Mouse (Mus musculus): Measurements from ENCODE around the gene Gm11127.
"Not testable (repeated sequence)": the region's sequence is repeated elsewhere in the genome, so short reads cannot be mapped to it uniquely, and the experiment has no call there.

The Gm11127 gene

DNA sequence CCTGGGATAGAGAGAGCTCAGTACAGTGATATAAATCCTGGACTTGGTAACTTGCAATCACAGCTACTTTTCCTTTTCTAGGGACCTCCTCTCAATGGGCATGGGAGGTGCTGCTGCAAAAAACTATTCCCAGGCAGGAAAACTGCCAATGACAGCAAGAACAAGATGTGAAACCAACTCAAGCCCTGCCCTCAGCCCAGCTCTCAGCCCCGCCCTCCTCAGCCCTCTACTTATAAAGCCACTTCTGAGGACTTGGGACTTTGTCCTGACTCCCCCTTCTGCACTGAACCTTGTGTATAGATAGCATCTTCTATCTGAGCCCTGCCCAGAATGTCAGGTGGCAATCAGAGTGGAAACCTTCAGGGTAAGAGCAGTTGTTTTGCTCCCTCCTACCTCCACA is at the start of gene Gm11127:
TSS of gene Gm11127 (minus strand) at position 10 of the 400 bp plus-strand sequence.
- not testable (repeated sequence) for DNase-seq (ENCODE audit: extremely low spot score, low read depth, low spot score)

DNA sequence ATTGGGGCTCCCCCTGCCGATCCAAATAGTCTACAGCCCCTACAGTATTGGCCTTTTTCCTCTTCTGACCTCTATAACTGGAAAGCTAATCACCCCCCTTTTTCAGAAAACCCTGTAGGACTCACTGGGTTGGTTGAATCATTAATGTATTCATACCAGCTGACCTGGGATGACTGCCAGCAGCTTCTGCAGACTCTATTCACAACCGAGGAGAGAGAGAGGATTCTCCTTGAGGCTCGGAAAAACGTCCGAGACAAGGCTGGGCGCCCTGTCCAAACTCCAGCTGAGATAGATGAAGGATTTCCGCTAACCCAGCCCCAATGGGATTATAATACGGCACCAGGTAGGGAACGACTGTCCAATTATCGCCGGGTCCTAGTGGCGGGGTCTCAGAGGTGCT is 43.9 kb upstream of the Gm11127 start:
- not testable (repeated sequence) for DNase-seq (ENCODE audit: extremely low spot score, low read depth, low spot score)

- DNase-seq (ENCODE audit: extremely low spot score, low read depth, low spot score) = not testable (repeated sequence)
Observed at GRCm38 (mm10) chr17:36099603-36100002, 41.4 kb upstream of the Gm11127 start.

- DNase-seq (ENCODE audit: extremely low spot score, low read depth, low spot score) = no peak
Observed at GRCm38 (mm10) chr17:36093936-36094335, 35.8 kb upstream of the Gm11127 start.

DNA sequence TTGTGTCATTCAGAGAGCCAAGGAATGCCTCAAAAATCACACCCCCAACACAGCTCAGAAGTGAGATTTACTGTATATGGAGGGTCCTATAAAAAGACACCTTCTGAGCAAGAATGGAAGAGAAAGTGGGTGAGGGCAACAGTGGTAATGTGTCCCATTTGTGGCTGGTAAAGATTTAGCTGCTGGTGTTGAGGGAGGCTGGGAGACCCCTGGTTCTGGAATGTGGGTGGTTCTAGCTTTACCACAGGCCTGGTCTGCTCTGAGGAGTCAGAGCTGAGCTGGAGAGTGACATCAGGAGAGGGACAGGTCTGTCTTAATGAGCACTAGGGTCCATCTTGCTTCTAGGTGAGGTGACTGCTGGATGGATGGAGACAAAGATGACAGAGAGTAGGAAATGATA is 34.3 kb upstream of the Gm11127 start:
- not testable (repeated sequence) for DNase-seq (ENCODE audit: extremely low spot score, low read depth, low spot score)

DNA sequence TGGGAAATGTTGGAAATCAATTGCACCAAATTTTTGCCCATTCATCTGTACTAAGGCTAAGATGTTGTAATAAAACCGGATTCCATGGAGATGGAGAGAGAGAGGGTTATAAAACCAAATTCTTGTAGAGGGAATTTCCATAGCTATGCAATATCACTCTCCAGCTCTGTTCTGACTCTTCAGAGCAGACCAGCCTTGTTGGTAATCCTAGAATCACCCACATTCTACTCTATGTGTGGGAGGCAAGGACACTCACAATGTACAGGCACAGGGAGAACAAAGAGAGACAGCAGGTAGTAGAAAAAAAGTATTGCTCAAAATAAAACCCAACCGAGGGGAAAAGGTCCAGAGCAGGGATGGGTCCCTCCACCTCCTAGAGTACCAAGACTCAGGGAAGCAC is 33.8 kb upstream of the Gm11127 start:
- DNase-seq (ENCODE audit: extremely low spot score, low read depth, low spot score) = not testable (repeated sequence)

- not testable (repeated sequence) for DNase-seq (ENCODE audit: extremely low spot score, low read depth, low spot score)
Observed at GRCm38 (mm10) chr17:36085976-36086375, 27.8 kb upstream of the Gm11127 start.

- no peak for DNase-seq (ENCODE audit: extremely low spot score, low read depth, low spot score)
Observed at GRCm38 (mm10) chr17:36083870-36084451, 25.8 kb upstream of the Gm11127 start.

GRCm38 (mm10) chr17:36083266-36083869 is 25.2 kb upstream of the Gm11127 start:
- DNase-seq (ENCODE audit: extremely low spot score, low read depth, low spot score) = peak; percentile 5

- DNase-seq (ENCODE audit: extremely low spot score, low read depth, low spot score) = not testable (repeated sequence)
Observed at GRCm38 (mm10) chr17:36082519-36083232, 24.5 kb upstream of the Gm11127 start.

DNA sequence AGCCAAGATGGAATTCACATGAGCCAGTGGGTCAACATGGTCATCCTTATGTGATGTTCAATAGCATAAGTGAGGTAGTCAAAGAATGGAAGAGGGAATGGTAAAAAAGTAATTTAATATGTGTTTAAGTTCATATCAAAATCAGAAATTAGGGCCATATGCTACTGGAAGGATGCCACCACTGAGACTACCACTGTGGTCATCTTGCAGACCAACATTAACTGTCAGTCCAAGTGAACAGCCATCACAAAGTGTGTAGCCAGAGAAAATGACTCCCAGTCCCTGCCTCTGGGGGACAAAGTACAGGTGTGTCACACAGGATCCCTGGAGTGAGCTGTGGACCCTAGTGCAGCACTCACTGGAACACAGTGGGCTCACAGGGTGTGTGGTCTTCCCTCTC is 23.7 kb upstream of the Gm11127 start:
- not testable (repeated sequence) for DNase-seq (ENCODE audit: extremely low spot score, low read depth, low spot score)

DNA sequence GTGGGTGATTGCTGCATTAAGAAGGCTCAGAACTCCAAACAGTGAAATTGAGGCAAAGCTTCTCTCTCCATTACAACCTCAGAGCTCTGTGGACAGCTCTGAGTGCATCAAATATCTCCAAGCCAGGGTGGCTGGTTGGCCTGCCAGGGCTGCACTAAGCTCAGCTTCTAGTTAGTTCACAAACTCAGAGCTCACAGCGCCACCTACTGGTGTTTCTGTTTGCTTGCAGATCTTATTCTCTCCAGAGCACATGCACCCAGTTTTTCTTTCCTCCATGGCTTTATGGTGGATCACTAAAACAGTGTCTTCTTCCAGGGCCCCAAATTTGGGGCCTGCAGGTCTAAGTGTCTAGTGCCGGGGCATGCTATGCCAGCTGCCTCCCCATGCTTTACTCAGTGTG is 2.7 kb upstream of the Gm11127 start:
- DNase-seq (ENCODE audit: extremely low spot score, low read depth, low spot score) = peak; percentile 89

DNA sequence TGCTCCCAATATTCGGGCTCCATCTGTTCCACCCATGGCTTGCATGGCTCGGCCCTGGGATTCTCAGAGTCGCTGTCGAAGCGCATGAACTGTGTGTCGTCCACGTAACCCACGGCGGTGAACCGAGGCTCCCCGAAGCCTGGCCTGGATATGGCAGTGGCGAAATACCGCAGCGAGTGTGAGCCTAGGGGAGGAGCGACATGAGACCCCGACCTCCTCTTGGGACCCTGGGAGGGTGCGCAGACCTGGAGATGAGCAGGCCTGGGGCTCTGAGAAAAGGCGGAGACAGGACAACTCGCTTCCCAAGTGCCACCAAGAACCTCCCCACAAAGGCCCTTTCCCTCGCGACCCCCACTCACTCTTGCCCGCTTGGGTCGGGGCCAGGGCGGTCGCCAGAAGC is 244 bp downstream of the Gm11127 start:
- not testable (repeated sequence) for DNase-seq (ENCODE audit: extremely low spot score, low read depth, low spot score)

DNA sequence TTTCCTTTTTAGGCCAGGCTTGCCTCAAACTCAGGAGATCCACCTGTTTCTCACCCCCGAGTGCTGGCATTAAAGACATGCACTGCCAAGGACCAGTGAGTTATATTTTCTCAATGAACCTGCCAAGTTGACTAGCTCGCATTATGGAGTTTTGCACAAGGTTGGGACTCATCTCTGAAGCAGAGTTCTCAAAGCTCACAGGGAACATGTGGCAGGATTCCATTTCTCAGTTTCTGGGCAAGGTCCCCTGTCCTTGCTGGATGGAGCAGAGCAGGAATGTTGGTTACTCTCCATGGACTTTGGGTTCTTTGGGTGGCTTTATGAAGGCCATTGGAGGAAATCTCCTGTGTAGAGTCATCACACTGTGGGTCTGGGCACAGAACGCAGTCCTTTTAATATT is 14.9 kb downstream of the Gm11127 start:
- no peak for DNase-seq (ENCODE audit: extremely low spot score, low read depth, low spot score)

DNA sequence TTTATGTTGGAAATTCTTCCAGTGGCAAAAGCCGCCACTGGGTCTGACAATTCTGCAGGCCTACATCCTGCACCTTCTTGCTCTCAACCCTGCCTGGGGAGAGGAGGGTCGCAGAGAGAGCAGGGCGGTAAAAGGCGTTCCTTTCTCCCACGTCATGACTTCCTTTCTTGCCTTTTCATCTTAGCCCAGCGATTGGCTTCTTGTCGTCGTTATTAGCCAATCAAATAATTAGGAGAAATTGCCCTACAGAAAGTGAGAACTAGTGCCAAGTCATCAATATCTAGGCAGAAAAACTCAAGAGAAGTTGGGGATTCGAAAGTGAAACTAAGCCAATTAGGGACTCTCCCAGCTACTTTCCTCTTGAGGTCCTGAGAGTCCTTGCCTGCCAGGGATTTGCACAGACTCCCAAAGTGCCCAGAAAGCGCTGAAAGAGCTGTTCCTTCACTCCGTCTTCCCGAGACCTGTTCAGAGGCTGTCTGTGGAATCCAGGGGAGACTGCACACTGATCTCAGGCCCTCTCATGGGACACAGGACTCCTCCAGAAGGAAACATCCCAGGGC is 15.5 kb downstream of the Gm11127 start, which contains the start of the genes H2-T22 and Gm6034:
TSS of gene H2-T22 (minus strand) at position 138 of the 560 bp plus-strand sequence.
TSS of gene Gm6034 (plus strand) at position 352 of the 560 bp plus-strand sequence.
- peak; percentile 60 for DNase-seq (ENCODE audit: extremely low spot score, low read depth, low spot score)

DNA sequence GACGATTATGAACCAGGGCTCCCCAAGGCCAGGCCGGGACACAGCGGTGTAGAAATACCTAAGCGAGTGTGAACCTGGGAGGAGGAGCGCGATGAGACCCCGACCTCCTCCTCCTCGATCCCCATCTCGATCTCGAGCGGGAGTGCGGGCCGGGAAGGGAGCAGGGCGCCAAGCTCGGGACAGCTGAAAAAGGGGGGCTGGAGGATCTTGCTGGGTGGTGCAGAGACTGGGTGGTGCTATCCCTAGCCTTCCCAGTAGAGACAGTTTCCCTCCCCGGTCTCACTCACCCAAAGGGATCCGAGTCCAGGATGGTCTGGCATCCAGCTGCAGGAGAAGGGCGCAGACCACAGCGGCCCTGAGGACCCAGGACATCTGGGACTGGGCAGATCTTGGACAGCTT is 16.1 kb downstream of the Gm11127 start:
- DNase-seq (ENCODE audit: extremely low spot score, low read depth, low spot score) = not testable (repeated sequence)

- DNase-seq (ENCODE audit: extremely low spot score, low read depth, low spot score) = not testable (repeated sequence)
Observed at GRCm38 (mm10) chr17:36040604-36041003, 17.6 kb downstream of the Gm11127 start.

GRCm38 (mm10) chr17:36036126-36036525 is 22.0 kb downstream of the Gm11127 start:
- not testable (repeated sequence) for DNase-seq (ENCODE audit: extremely low spot score, low read depth, low spot score)

DNA sequence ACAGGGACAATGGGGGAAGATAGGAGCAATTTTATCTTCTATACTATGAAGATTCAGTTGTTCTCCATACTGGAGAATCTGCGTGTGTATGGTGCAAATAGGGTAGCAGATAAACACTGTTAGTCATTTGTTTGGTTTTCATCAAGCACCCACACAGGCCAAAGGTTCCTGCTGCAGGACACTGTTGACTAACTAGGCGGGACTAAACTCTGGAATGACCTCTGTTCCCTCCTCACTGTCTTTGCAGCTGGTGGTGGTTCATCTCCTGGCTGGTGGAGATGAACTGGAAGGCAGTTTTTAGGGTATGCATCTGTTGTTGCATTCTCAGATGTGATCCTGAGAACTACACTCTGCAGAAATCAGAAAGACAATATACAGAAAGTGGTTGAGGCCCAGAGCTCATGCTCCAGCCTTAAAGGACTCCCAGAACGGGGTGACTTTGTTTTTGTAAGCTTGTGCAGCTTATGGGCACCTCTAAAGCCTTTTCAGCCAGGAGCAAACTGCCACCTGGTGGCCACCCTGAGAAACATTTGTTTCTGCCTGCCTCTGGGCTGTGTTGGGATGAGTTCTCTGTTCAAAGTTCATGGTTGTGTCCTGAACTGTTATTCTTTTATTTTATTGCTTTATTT is 23.0 kb downstream of the Gm11127 start:
- not testable (repeated sequence) for DNase-seq (ENCODE audit: extremely low spot score, low read depth, low spot score)

DNA sequence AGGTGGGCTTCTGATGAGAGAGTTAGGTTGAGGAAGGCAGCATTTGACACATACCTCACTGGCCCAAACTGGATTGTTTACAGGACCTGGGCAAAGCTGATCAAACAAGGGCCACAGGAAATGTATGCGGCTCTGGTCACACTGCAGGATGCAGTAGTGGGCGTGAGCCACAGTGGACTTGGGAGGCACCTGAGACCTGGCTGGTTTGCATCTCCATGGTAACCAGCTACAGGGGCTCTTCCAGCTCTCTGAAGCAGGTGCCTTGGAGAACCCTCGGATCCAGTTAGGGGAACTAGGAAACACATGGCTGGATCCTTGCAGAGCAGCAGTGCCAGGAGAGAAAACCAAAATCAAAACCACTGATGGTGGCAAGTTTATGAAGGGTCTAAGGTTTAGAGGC is 23.6 kb downstream of the Gm11127 start:
- not testable (repeated sequence) for DNase-seq (ENCODE audit: extremely low spot score, low read depth, low spot score)

DNA sequence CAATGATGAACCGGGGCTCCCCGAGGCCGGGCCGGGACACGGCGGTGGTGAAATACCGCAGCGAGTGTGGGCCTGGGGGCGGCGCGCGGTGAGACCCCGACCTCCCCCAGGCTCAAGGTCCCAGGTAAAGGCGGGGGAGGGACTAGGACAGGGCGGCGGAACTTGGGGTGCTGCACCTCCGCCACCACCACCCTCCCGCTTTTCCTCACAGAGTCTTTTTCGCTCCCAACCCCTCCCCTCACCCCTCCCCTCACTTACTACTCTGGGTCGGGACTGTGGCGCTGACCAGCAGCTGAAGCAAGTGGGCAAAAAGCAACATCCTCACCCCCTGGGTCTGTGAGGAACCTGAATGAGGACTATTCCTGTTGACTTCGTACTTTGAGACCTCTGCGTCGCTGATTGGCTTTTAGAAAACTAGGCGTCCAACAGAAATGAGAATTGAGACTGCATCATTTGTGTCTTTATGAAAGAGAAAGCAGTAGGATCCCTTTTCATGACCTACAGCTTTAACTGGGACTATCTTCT is 25.8 kb downstream of the Gm11127 start, which contains the start of gene H2-T23:
TSS of gene H2-T23 (minus strand) at position 505 of the 525 bp plus-strand sequence.
- not testable (repeated sequence) for DNase-seq (ENCODE audit: extremely low spot score, low read depth, low spot score)
